Mouse (Mus musculus) erythroblast, embryonic 14.5 days (primary cell): ENCODE measurements around the gene Ap5s1.

Experiments
- GATA1 ChIP-seq: IDR thresholded peaks from 2 replicates; pipeline ENCODE4 v1.6.1; 2012; ENCODE audit warnings: low read length, inconsistent platforms, mixed read lengths
- TAL1 ChIP-seq: IDR thresholded peaks from 3 replicates; pipeline ENCODE4 v1.6.1; 2012; ENCODE audit warnings: low read length, inconsistent platforms, mixed read lengths

DNA sequence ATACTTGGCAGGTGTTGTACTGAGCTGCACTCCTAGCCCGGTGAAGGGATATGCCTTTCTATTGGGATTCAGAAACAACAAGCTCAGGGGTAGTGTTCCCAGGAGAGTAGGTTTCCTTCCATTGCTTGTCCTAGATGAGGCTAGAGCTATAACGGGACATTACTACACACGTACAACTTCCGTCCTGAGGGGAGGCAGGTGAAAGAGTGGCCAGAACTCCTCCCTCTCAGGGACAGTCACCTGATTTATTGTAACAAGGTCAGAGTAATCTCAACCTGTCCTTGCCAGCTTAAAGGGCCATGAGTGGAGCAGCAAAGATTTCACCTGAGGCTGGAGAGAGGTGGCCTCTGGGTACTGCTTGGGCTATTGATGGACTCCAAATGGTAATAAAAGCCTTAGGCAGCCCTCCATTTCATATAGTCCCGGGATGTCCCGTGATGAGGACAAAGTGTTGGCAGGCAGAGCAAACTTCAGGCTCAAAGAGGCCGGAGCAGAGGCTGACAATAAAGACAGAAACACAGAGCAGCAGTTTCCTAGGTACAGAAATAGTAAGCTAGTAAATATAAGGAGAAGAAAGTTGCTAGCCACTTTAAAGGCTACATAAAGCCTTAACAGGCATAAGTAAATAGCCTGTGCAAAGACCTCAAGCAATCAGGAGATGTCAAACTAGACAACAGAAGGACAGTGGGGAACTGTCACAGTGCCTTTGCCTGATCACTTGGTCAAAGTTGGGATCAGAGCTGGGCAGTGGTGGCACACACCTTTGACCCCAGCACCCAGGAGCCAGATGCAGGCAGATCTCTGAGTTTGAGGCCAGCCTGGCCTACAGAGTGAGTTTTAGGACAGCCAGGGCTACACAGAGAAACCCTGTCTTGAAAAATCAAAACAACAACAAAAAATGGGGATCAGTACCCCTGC is 9.3 kb downstream of the Ap5s1 start:
- TF ChIP-seq GATA1 (no peak), TAL1 (no peak)
